ENCODE assay signal across 8 mouse cellular contexts in the genomic region with DNA sequence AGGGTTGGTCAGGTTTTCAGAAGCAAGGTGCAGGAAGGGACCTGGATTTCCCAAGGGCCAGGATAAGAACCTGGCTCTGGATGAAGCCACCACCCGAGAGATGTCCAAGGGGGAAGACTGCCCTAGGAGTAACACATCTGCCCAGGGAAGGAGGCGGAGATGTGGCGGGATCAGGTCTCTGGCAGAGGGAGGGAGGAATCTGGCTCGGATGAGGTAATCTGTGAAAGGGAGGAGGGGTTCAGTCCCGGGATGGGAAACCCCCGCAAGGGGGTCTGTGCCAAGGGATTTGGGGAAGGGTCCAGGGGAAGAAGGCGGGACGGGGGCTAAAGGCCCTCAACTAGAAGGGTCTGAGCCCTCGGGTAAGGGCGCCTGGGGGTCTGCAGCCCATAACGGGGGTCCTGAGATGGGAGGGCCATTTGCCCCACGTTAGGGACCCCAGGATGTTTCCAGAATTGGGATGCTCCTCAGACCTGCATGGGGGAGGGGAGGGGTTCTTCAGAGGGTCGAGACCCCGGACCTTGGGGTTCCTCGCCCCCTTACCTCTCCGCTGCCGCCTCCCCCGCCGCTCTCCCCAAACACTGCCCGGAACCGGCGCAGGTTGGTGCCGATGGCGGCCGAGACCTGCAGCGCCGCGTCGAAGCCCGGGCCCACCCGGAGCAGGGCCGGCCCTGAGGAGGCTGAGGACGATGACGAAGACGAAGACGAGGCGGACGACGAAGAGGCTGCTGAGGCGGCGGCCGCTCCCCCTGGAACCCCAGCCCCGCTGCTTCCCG. TPM values are rescaled to one million over a fixed set of nuclear protein-coding genes. Genes with fewer than 3 reads are reported as not detected.
DNase-seq lines count a peak whose midpoint lies in the region; ATAC-seq and TF ChIP-seq lines count a peak whose summit lies in the region.

No protein-coding gene starts in this region.

- H3K36me3 ChIP-seq in ES-Bruce4 (ENCODE audit: control insufficient read depth, insufficient read depth, low read length, poor library complexity, severe bottlenecking), result 0 out of 2 replicates have a peak, but pooled peaks cover 2% of the 10 kb centered on the region
- no peaks in the 10 kb centered on the region for H3K36me3 ChIP-seq in kidney, postnatal 0 days (ENCODE audit: insufficient read depth, low read length)
- no peaks in the 10 kb centered on the region for H3K36me3 ChIP-seq in stomach, embryonic 15.5 days

- no peak for TF ChIP-seq EP300 in ES-Bruce4 (IDR thresholded peaks at IDR 0.05; ENCODE audit: insufficient read depth, low read depth, low read length)

- peak; percentile 37 for DNase-seq in gastrocnemius, postnatal 10 days
- no peak for DNase-seq in gastrocnemius, adult 18-20 months (ENCODE audit: low spot score)
- peak; percentile 76 for DNase-seq in cerebellum, adult 9-10 months
- DNase-seq in gastrocnemius, postnatal 4 days (ENCODE audit: low spot score in 2 of 2), result peak; percentile 25 to 31
- peak; percentile 66 for DNase-seq in kidney, postnatal 0 days (ENCODE audit: low spot score)
- peak; percentile 33 to 39 for DNase-seq in lung, postnatal 4 days

- H3K4me3 ChIP-seq in ES-Bruce4 (ENCODE audit: low read depth, low read length), result peak overlapping the region; percentile 81
- peak overlapping the region; percentile 85 for H3K4me3 ChIP-seq in kidney, postnatal 0 days (replicated peaks; ENCODE audit: low read depth, low read length)
- peak overlapping the region; percentile 99 for H3K4me3 ChIP-seq in stomach, embryonic 15.5 days (replicated peaks)

- peak overlapping the region; percentile 96 for H3K9ac ChIP-seq in ES-Bruce4 (ENCODE audit: low read depth, poor library complexity, severe bottlenecking)
- peak overlapping the region; percentile 85 for H3K9ac ChIP-seq in kidney, postnatal 0 days (ENCODE audit: low read depth, low read length)
- peak overlapping the region; percentile 98 for H3K9ac ChIP-seq in stomach, embryonic 15.5 days

- no peaks in the 10 kb centered on the region for H3K27me3 ChIP-seq in ES-Bruce4 (ENCODE audit: control insufficient read depth, insufficient read depth, low read length, poor library complexity, severe bottlenecking)
- no peaks in the 10 kb centered on the region for H3K27me3 ChIP-seq in kidney, postnatal 0 days (ENCODE audit: insufficient read depth, low read length)
- H3K27me3 ChIP-seq in stomach, embryonic 15.5 days (replicated peaks), result no peaks in the 10 kb centered on the region

- TF ChIP-seq CTCF in ES-Bruce4 (IDR thresholded peaks at IDR 0.05; ENCODE audit: low read depth, low read length), result no peak
- no peak for TF ChIP-seq CTCF in kidney, postnatal 0 days (IDR thresholded peaks at IDR 0.05; ENCODE audit: low read depth)

- peak; percentile 11 for ATAC-seq in kidney, postnatal 0 days (replicated peaks; ENCODE audit: low FRiP score, low read depth)
- ATAC-seq in stomach, embryonic 15.5 days (ENCODE audit: insufficient read depth, low FRiP score, low read depth), result 0 out of 2 replicates have a peak, but pooled peaks have one; percentile 0

- WGBS in kidney, postnatal 0 days, result under 1% methylated on average over 33 of the region's 44 CpGs
- under 1% methylated on average over 38 of the region's 44 CpGs for WGBS in stomach, embryonic 15.5 days

- H3K4me1 ChIP-seq in ES-Bruce4 (ENCODE audit: control insufficient read depth, insufficient read depth, low read length), result peaks cover 1% of the 10 kb centered on the region
- H3K4me1 ChIP-seq in kidney, postnatal 0 days (replicated peaks; ENCODE audit: insufficient read depth, low read length), result peaks cover 15% of the 10 kb centered on the region
- peaks cover 29% of the 10 kb centered on the region for H3K4me1 ChIP-seq in stomach, embryonic 15.5 days

- no peaks in the 10 kb centered on the region for H3K9me3 ChIP-seq in ES-Bruce4 (replicated peaks; ENCODE audit: control insufficient read depth, insufficient read depth, low read length, poor library complexity, severe bottlenecking)
- no peaks in the 10 kb centered on the region for H3K9me3 ChIP-seq in kidney, postnatal 0 days (replicated peaks; ENCODE audit: low read length)
- H3K9me3 ChIP-seq in stomach, embryonic 15.5 days, result no peaks in the 10 kb centered on the region

- TF ChIP-seq POLR2A in ES-Bruce4 (IDR thresholded peaks at IDR 0.05; ENCODE audit: insufficient read depth, low read length), result no peak

- peak overlapping the region; percentile 91 for H3K4me2 ChIP-seq in kidney, postnatal 0 days (ENCODE audit: low read length)
- H3K4me2 ChIP-seq in stomach, embryonic 15.5 days, result peak overlapping the region; percentile 95

- H3K27ac ChIP-seq in ES-Bruce4 (ENCODE audit: insufficient read depth, low read length), result no peak overlapping the region
- H3K27ac ChIP-seq in kidney, postnatal 0 days, result peak overlapping the region; percentile 94
- H3K27ac ChIP-seq in stomach, embryonic 15.5 days, result peak overlapping the region; percentile 90

RNA-seq across cellular contexts. Expression of a gene that starts 0.6 kb away (rescaled TPM):
- 10 to 100 TPM; 15.1 to 21.3 TPM for total RNA-seq in gastrocnemius, postnatal 10 days (2021)
- 10 to 100 TPM; 16.4 to 19.5 TPM for total RNA-seq in gastrocnemius, adult 18-20 months (2021)
- polyA plus RNA-seq in ES-Bruce4 (2011; ENCODE audit: insufficient read depth, insufficient read length, low read depth, missing spikeins), result 59.5 and 71.4 TPM in 2 replicates
- 10 to 100 TPM; 27.6 to 31.5 TPM for total RNA-seq in gastrocnemius, postnatal 4 days (2021)
- polyA plus RNA-seq in kidney, postnatal 0 days (2015; fragmentation: Nextera tagmentation; extraction: Ambion mirVana), result 6.6 and 9.5 TPM in 2 replicates
- 14.1 and 14.2 TPM in 2 replicates for polyA plus RNA-seq in stomach, embryonic 15.5 days (2015; fragmentation: Nextera tagmentation; extraction: Ambion mirVana)

RNA-seq across cellular contexts. Expression of a gene that starts 40.0 kb away (rescaled TPM):
- total RNA-seq in gastrocnemius, postnatal 10 days (2021), result 100 to 1,000 TPM; 647 to 794 TPM
- total RNA-seq in gastrocnemius, adult 18-20 months (2021), result 100 to 1,000 TPM; 671 to 820 TPM
- polyA plus RNA-seq in ES-Bruce4 (2011; ENCODE audit: insufficient read depth, insufficient read length, low read depth, missing spikeins), result 166 and 170 TPM in 2 replicates
- total RNA-seq in gastrocnemius, postnatal 4 days (2021), result 100 to 1,000 TPM; 631 to 643 TPM
- polyA plus RNA-seq in kidney, postnatal 0 days (2015; fragmentation: Nextera tagmentation; extraction: Ambion mirVana), result 1,237 and 1,429 TPM in 2 replicates
- 757 and 776 TPM in 2 replicates for polyA plus RNA-seq in stomach, embryonic 15.5 days (2015; fragmentation: Nextera tagmentation; extraction: Ambion mirVana)
